Mouse (Mus musculus) cerebellum, adult 2 months (tissue): ENCODE data around the gene Btbd2. TPM values are rescaled to one million over a fixed set of nuclear protein-coding genes. Genes with fewer than 3 reads are reported as not detected.
"Not testable (repeated sequence)": the region's sequence is repeated elsewhere in the genome, so short reads cannot be mapped to it uniquely, and the experiment has no call there.

Experiments
- DNase-seq, 2 experiments: peaks; one replicate each; pipeline ENCODE4 v3.0.0; 2021
- H3K27ac ChIP-seq: fragments of 200-500 bp; 2 replicates; pipeline ENCODE4 v1.5.1; 2012; ENCODE audit warnings: low read length, control low read depth, inconsistent platforms; ENCODE audit not compliant: insufficient read depth
- H3K27me3 ChIP-seq: fragments of 200-500 bp; 2 replicates; pipeline ENCODE4 v1.6.1; 2012; ENCODE audit warnings: inconsistent platforms, mild to moderate bottlenecking, low read length, moderate library complexity; ENCODE audit not compliant: control insufficient read depth, insufficient read depth
- H3K4me1 ChIP-seq: fragments of 200-500 bp; 2 replicates; pipeline ENCODE4 v1.6.1; 2011; ENCODE audit warnings: low read length; ENCODE audit not compliant: control insufficient read depth, insufficient read depth
- H3K4me3 ChIP-seq: fragments of 200-500 bp; replicated peaks from 2 replicates; pipeline ENCODE3; 2011; ENCODE audit warnings: mild to moderate bottlenecking, low read depth, low read length, control low read depth; ENCODE audit not compliant: insufficient read depth
- CTCF ChIP-seq: fragments of 200-500 bp; IDR thresholded peaks from 2 replicates; pipeline ENCODE4 v1.5.1; 2011; ENCODE audit warnings: low read depth, mild to moderate bottlenecking, control low read depth, low read length, moderate library complexity, borderline replicate concordance; ENCODE audit not compliant: insufficient read depth
- POLR2A ChIP-seq: fragments of 200-500 bp; IDR thresholded peaks from 2 replicates; pipeline ENCODE4 v1.6.1; 2011; ENCODE audit warnings: low read length, control low read depth, borderline replicate concordance; ENCODE audit not compliant: insufficient read depth
- WGBS: fragments of 180-500 bp; shearing (Covaris S2); methylation state at CpG from one replicate; pipeline ENCODE4 v1.1.7; 2018; 5-methylcytosine and 5-hydroxymethylcytosine counted together
- polyA plus RNA-seq: library from polyadenylated mRNA; depleted of rRNA; stranded (reverse); fragments of >200 nt; gene quantifications from 2 replicates; pipeline ENCODE4 v1.2.3, GENCODE M21; 2012

The Btbd2 gene
- polyA plus RNA-seq, 1 experiment, result 108 TPM

DNA sequence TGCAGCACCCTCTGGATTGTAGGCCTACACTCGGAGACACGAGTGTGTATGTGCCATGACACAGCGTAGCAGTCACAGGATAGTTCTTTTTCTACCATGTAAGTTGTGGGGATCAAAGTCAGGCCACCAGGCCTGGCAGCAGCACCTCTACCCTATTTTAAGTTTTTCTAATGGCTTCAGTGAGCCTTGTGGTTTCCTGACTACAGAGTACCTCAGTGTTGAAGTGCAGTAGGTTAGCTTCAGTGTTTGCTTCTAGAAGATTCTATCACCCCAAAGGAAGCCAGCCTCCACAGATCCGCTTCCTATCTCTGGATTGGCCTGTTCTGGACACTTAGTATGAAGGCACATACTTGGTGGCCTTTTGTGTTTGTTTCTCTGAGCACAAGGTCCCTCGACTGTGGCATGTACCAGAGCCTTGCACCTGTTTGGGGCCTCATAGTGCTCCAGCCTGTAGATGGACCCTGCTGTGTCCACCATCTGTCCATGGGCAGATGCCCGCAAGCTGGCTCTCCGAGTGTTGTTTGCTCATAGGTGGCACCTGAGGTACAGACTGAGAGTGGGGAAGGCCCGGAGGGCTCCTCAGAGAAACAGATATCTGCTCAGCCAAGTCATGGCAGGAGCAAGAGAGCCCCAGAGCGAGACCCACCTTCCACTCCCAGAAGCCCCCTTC is 46.6 kb downstream of the Btbd2 start:
- no peak overlapping the region for H3K4me3 ChIP-seq
- no peaks in the 10 kb centered on the region for H3K27me3 ChIP-seq
- H3K4me1 ChIP-seq, result peaks cover 45% of the 10 kb centered on the region
- peak overlapping the region; percentile 91 for H3K27ac ChIP-seq
- 33% methylated on average over 9 of the region's 9 CpGs for WGBS
- no peak for TF ChIP-seq POLR2A
- TF ChIP-seq CTCF, result no peak
- peak; percentile 91 to 94 for DNase-seq

DNA sequence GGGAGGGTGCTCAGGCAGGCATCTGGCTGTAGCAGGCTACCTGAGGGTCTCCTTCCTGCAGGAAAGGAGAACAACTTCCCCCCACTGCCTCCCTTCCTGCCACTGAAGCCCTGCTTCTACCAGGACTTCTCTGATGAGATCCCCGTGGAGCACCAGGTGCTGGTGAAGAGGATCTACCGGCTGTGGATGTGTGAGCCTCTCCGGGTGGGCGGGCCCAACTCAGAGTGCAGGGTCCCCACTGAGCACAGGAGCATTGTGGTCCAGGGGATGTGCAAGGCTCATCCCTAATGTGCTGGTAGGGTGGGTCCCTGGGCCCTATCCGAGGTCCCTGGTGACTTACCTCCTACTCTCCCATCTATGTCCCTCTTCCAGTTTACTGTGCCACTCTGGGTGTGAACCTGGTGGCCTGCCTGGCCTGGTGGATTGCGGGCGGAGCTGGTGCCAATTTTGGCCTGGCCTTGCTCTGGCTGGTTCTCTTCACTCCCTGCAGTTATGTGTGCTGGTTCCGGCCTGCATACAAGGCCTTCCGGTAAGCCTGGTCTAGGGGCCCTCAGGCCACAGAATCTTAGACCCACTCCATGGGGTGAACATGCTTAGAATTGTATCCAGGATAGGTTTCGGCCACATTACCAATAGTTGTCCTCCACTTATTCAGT is 47.5 kb downstream of the Btbd2 start:
- Histone ChIP-seq H3K4me3 (no peak overlapping the region), H3K27ac (peak overlapping the region; percentile 91), H3K27me3 (no peaks in the 10 kb centered on the region), H3K4me1 (peaks cover 48% of the 10 kb centered on the region)
- 56% methylated on average over 10 of the region's 10 CpGs for WGBS
- peak in 1 of 2 experiments; percentile 38 for DNase-seq
- TF ChIP-seq POLR2A (no peak), CTCF (no peak)

DNA sequence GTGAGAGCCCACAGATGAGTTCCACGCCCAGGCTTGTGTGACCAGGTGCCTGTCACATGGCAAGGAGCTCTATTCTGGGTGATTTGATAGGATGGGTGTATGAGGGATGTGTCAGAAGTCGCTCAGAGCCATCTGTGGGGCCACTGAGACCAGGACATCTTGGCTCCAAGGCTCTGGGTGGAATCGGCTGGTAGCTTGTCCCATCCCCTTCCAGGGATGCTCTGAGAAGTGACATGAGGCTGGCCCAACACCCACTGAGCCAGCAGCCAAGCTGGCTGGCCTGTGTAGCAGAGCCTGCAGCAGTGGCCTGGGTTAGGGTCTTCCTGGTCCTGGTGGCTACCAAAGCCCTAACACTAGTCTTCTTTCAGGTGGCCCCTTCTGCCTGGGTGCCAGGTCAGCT is 48.4 kb downstream of the Btbd2 start:
- H3K4me1 ChIP-seq, result peaks cover 53% of the 10 kb centered on the region
- H3K27ac ChIP-seq, result peak overlapping the region; percentile 91
- no peak for DNase-seq
- H3K4me3 ChIP-seq, result no peak overlapping the region
- TF ChIP-seq CTCF (no peak), POLR2A (no peak)
- 79% methylated on average over 3 of the region's 3 CpGs for WGBS
- H3K27me3 ChIP-seq, result no peaks in the 10 kb centered on the region

- H3K27me3 ChIP-seq, result no peaks in the 10 kb centered on the region
- no peak overlapping the region for H3K4me3 ChIP-seq
- H3K4me1 ChIP-seq, result peaks cover 58% of the 10 kb centered on the region
- TF ChIP-seq POLR2A (no peak), CTCF (no peak)
- no peak overlapping the region for H3K27ac ChIP-seq
- DNase-seq, result peak in 1 of 2 experiments; percentile 28
- 88% methylated on average over 34 of the region's 34 CpGs for WGBS
Observed at GRCm38 (mm10) chr10:80606737-80607350, 50.0 kb downstream of the Btbd2 start.

DNA sequence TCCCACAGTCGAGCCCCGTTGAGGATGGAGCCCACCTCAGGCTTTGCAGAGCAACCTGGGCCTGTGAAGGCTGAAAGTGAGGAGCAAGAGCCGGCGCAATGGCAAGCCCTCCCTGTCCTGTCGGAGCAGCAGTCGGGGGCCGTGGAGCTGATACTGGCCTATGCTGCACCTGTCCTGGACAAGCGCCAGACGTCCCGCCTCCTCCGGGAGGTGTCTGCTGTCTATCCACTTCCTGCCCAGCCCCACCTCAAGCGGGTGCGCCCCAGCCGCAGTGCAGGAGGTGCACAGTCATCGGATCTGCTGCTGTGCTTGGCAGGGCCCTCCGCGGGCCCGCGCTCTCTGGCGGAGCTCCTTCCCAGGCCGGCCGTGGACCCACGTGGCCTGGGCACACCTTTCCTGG is 50.6 kb downstream of the Btbd2 start:
- no peak overlapping the region for H3K27ac ChIP-seq
- no peaks in the 10 kb centered on the region for H3K27me3 ChIP-seq
- H3K4me3 ChIP-seq, result no peak overlapping the region
- peaks cover 53% of the 10 kb centered on the region for H3K4me1 ChIP-seq
- DNase-seq, result peak in 1 of 2 experiments; percentile 36
- 79% methylated on average over 23 of the region's 23 CpGs for WGBS
- no peak for TF ChIP-seq CTCF
- TF ChIP-seq POLR2A, result no peak

DNA sequence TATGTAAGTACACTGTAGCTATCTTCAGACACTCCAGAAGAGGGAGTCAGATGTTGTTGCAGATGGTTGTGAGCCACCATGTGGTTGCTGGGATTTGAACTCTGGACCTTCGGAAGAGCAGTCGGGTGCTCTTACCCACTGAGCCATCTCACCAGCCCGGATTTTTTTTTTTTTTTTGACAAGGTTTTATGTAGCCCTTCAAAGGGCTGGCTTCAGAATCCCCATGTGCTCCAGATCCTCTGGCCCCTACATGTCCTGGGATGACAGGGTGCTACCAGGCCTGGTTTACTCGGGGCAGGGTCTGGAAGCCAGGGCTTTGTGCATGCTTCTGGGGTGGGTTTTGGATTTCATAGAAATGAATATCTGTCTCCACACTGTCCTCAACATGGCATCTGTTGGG is 51.1 kb downstream of the Btbd2 start, which contains the start of gene Gm49322:
Gm49322 (plus strand) TSS at position 301 of the 400 bp plus-strand sequence.
- DNase-seq, H3K4me3 ChIP-seq, H3K27me3 ChIP-seq, H3K27ac ChIP-seq: not testable (repeated sequence)
- peaks cover 47% of the 10 kb centered on the region for H3K4me1 ChIP-seq
- WGBS, result 72% methylated on average over 4 of the region's 4 CpGs

GRCm38 (mm10) chr10:80604988-80605387 is 51.9 kb downstream of the Btbd2 start:
- no peak for DNase-seq
- no peak for TF ChIP-seq POLR2A
- no peak for TF ChIP-seq CTCF
- peaks cover 43% of the 10 kb centered on the region for H3K4me1 ChIP-seq
- H3K4me3 ChIP-seq, result no peak overlapping the region
- no peaks in the 10 kb centered on the region for H3K27me3 ChIP-seq
- 54% methylated on average over 2 of the region's 2 CpGs for WGBS
- H3K27ac ChIP-seq, result no peak overlapping the region

- Histone ChIP-seq H3K27ac (peak overlapping the region; percentile 51; the same call in 1 of the 2 replicates), H3K27me3 (no peaks in the 10 kb centered on the region), H3K4me3 (no peak overlapping the region), H3K4me1 (peaks cover 34% of the 10 kb centered on the region)
- WGBS, result 75% methylated on average over 7 of the region's 7 CpGs
- peak in 1 of 2 experiments; percentile 31 for DNase-seq
- TF ChIP-seq CTCF, result no peak
- no peak for TF ChIP-seq POLR2A
Observed at GRCm38 (mm10) chr10:80604001-80604509, 52.8 kb downstream of the Btbd2 start.
